Mouse (Mus musculus) common myeloid progenitor, adult 5-6 weeks (primary cell): ENCODE measurements around the gene Hmga1. TPM values are rescaled to one million over a fixed set of nuclear protein-coding genes. Genes with fewer than 3 reads are reported as not detected.

ENCODE experiments used
- ATAC-seq: replicated peaks from 2 replicates; pipeline ENCODE4 v1.8.0; 2016; ENCODE audit warnings: low read depth, mild to moderate bottlenecking, moderate TSS enrichment, inconsistent platforms; ENCODE audit not compliant: poor library complexity, severe bottlenecking
- total RNA-seq: library from RNA; stranded (forward); fragments of 200-1000, 187-1606 nt; gene quantifications from 2 replicates; pipeline ENCODE4 v1.2.3, GENCODE M21; 2017

The Hmga1 gene
- total RNA-seq, 1 experiment from 2014 or later, result 203 TPM

DNA sequence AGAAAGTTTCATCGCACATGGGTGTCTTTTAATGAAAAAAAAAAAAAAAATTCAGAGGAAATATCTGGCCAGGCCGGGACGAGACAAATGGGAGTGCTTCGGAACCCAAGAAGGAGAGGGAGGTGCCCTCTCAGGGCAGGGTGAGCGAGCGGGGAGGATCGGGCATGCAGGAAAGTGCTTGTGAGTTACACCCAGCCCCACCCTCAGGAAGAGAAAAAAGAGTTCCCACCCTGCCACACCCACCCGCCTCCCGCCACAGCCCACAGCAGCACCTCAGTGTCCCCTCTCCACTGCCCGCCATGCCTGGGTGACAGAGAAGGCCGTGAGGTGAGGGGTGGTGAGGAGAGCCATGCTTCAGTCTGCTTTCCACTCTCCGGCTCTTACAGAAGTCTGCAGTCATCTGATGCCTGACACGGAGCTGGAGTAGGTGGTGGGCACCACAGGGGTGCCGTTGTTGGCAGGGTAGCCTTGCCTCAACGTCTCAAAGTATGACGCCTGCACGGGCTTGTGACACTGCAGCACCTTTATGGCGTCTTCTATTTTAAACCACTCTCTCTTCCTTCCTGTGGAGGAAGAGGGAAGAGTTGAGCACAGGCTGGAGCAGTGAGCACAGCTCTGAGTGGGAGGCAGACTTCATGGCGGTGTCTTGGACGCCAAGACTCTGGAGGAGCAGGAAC is 24.2 kb downstream of the Hmga1 start:
- ATAC-seq, result no peak

GRCm38 (mm10) chr17:27583185-27583894 is 27.0 kb downstream of the Hmga1 start:
- ATAC-seq, result 0 out of 2 replicates have a peak, but pooled peaks have one; percentile 38

GRCm38 (mm10) chr17:27586661-27587060 is 30.4 kb downstream of the Hmga1 start:
- no peak for ATAC-seq

- ATAC-seq, result no peak
Observed at GRCm38 (mm10) chr17:27587252-27587651, 31.0 kb downstream of the Hmga1 start.

DNA sequence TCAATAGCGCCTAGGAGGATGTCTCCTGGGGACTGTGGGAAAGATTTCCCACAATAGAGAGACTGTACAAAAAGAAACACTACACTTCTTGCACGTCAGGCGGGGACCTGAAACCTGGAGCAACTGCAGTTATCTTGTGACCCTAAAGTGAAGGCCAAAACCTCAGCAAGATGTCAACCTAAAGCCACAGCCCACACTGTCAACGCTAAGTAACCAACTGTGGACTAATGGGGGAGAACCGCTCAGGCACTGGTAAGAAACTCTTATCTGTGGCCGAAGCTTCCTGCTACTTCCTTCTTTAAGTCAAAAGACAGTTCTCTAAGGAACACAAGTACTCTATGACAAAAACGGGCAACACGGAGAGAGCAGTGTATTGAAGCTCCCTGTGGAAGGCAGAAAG is 31.9 kb downstream of the Hmga1 start:
- peak; percentile 86 for ATAC-seq

GRCm38 (mm10) chr17:27591826-27592564 is 35.7 kb downstream of the Hmga1 start:
- ATAC-seq, result no peak

- no peak for ATAC-seq
Observed at GRCm38 (mm10) chr17:27592565-27592910, 36.2 kb downstream of the Hmga1 start.

DNA sequence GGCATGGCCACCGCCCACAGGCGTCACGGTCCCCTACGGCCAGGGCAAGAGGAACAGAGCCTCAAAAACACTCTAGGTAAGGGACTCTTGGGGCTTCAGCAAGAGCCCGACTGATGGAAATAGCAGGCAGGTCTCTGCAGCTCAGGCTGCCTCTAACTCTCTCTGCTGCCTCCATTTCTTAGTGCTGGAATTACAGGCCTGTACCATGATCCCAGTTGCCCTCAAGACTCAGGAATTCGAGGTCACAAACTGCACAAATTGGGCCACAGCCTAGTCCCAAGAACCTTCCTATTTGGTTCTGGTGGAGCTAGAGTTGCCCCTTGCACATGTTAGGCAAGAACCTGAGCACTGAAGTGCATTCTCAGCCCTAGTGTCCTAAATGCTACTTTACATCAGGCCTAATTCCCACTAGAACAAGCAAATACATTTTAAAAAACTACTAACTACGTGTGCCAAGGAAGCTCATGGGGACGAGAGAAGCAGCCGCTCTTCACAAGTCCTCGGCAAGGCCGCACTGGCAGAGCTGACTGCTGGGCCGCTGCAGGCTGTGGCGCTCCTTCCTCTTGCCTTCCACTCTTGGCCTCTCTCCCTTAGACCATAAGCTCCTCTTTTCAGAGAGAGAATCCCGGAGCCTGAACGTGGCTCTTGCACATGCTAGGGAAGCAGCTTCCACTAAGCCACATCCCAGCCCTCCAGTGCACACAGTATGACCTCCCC is 39.5 kb downstream of the Hmga1 start:
- no peak for ATAC-seq

GRCm38 (mm10) chr17:27596376-27597190 is 40.3 kb downstream of the Hmga1 start:
- no peak for ATAC-seq

DNA sequence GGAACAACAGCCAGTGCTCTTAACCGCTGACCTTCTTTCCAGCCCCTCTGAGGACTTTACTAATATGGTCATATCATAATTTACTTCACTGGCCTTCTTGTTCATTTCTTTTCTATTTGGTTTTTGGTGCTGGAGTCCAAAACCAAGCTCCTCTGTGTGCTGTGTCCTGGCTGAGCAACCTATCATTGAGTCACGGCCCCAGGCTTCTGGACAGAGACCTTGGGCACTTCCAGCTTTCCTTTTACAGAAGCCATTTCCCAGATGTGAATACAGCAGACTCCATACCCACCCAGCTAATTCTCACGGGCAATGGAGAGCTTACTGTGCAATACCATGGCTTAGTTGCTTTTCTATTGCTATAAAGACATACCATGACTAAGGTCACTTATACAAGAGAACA is 44.0 kb downstream of the Hmga1 start:
- no peak for ATAC-seq

GRCm38 (mm10) chr17:27600869-27601268 is 44.6 kb downstream of the Hmga1 start:
- no peak for ATAC-seq

DNA sequence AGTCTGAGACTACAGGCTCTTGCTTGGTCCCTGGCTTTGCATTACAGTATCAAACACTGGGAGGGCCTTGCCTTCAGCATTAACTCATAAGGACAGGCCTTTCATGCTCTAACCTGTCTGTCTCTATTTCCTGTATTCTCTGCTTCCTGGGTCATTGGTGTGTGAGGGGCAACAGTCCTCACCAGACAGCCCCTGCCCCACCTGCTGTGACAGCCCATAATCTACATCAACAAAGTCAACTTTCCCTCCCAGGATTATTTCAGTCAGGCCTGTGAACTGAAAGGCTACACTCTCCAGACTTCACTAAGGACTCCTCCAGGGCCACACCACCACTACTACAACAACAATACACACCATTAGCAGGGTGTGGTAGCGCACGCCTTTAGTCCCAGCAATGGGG is 46.7 kb downstream of the Hmga1 start:
- ATAC-seq, result no peak

- ATAC-seq, result peak; percentile 79
Observed at GRCm38 (mm10) chr17:27603522-27604234, 47.4 kb downstream of the Hmga1 start.

DNA sequence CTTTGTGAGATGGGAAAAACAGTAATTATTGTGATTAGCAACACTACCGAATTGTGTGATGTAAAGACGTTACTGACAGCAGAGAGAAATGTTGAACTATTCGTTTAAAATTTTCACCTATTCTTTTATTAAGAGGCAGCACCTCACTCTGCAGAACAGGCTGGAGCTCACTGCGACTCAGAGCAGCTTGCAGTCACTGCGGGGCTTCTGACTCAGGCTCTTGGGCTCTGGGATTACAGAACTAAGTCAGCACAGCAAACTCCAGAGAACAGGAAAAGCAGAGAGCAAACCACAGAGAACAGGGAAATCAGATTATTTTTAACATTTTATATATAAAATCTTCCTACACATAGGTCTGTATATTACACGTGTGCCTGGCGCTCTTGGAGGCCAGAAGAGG is 53.3 kb downstream of the Hmga1 start:
- ATAC-seq, result no peak

DNA sequence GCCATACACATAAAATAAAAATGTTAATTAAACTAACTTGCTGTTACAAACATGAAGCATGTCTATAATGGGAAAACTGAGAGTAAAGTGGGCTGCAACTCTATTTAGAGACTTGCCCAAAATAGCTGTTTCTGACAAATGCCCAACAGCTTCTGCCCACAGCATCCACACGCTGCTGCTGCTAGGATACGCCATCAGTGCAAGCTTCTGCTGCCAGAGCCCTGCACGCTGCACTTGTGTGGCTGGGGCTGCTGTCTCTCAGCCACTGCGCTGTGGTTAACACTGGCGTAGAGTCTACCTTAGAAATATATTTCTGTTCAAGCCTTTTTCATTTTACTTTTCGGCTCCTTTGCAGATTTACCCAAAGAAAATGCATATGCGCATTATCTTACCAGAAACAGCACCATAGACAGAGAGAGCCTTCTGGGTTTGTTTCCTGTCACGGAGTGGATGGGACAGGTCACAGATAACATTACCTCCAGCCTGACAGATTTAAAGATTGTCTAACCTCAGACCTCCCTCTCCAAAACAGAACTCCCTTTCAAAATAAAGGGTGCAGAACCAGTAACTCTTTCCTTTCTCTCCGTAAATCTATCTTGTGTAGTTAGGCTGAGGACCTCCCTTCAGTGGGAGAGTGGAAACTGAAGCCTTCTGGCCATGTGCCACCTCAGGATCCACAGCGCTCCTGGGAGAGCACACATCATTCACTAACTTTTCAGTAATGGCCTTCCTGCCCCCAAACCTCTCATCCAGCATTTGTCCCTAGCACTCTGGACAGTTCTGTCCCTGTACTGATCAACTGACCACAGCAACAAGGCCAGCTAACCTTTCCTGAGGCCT is 54.6 kb downstream of the Hmga1 start:
- ATAC-seq, result peak; percentile 62

DNA sequence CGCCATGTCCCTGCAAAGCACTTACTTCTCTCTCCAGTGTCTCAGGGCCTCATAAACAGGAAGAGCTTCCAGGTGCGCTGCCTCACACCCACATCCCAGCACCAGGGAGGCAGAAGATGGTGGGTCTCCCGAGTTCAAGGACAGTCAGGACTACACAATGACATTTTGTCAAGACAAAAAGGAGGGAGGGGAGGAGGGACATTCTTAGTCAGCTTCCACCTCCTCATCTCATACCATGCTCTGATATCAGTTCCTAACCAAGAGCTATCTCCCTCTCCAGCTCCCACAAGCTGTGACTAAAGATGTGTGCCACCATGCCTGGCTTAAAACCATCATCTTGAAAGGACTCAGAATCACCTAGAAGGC is 55.2 kb downstream of the Hmga1 start:
- no peak for ATAC-seq

- ATAC-seq, result 0 out of 2 replicates have a peak, but pooled peaks have one; percentile 23
Observed at GRCm38 (mm10) chr17:27611994-27612393, 55.7 kb downstream of the Hmga1 start.

DNA sequence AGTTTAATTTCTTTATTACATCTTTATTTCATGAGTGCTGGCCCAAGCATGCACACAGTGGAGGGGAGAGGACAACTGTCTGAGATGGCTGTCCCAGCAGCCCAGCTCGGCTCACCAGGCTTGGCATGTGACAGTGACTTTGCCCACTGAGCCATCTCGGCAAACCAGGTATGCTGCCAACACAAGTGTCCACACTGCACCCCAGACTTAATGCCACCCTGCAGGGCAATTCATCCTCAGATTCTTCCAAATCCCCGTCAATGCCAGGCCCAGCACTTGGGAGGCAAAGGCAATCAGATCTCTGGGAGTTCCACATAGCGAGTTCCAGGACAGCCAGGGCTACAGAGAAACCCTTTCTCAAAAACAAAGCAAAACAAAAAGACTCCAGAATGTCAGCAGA is 56.7 kb downstream of the Hmga1 start:
- ATAC-seq, result no peak
